Mouse (Mus musculus) spleen, adult 2 months (tissue): ENCODE measurements around the gene Gcdh. TPM values are rescaled to one million over a fixed set of nuclear protein-coding genes. Genes with fewer than 3 reads are reported as not detected.

Experiments used
- DNase-seq, 2 experiments: peaks; one replicate each; pipeline versions ENCODE4 v3.0.0 to v3.0.0-alpha.2; 2012 to 2021; ENCODE audit warnings: low spot score in 2 of 2, low read depth in 1 of 2
- H3K27ac ChIP-seq: fragments of 200-500 bp; 2 replicates; pipeline ENCODE4 v1.5.1; 2012; ENCODE audit warnings: low read length, inconsistent platforms; ENCODE audit not compliant: insufficient read depth
- H3K27me3 ChIP-seq: fragments of 200-500 bp; 2 replicates; pipeline ENCODE4 v1.6.1; 2012; ENCODE audit warnings: mild to moderate bottlenecking, moderate library complexity, low read length, inconsistent platforms; ENCODE audit not compliant: control insufficient read depth, insufficient read depth
- H3K36me3 ChIP-seq: fragments of 200-500 bp; 2 replicates; pipeline ENCODE4 v1.6.1; 2012; ENCODE audit warnings: mild to moderate bottlenecking, low read length, inconsistent platforms; ENCODE audit not compliant: control insufficient read depth, insufficient read depth
- H3K4me1 ChIP-seq: fragments of 200-500 bp; 2 replicates; pipeline ENCODE4 v1.6.1; 2011; ENCODE audit warnings: inconsistent platforms; ENCODE audit not compliant: control insufficient read depth, insufficient read depth, insufficient read length
- H3K4me3 ChIP-seq: fragments of 200-500 bp; 2 replicates; pipeline ENCODE4 v1.5.1; 2011; ENCODE audit warnings: mild to moderate bottlenecking, inconsistent platforms; ENCODE audit not compliant: insufficient read depth, insufficient read length; ENCODE audit errors: extremely low read depth
- CTCF ChIP-seq: fragments of 200-500 bp; IDR thresholded peaks from 2 replicates; pipeline ENCODE4 v1.5.1; 2011; ENCODE audit warnings: mild to moderate bottlenecking, inconsistent platforms; ENCODE audit not compliant: insufficient read depth, insufficient read length, insufficient replicate concordance; ENCODE audit errors: extremely low read depth
- POLR2A ChIP-seq: fragments of 200-500 bp; IDR thresholded peaks from 2 replicates; pipeline ENCODE4 v1.6.1; 2011; ENCODE audit warnings: low read depth, low read length, inconsistent platforms
- WGBS: fragments of 180-500 bp; shearing (Covaris S2); methylation state at CpG from one replicate; pipeline ENCODE4 v1.1.7; 2018; 5-methylcytosine and 5-hydroxymethylcytosine counted together
- polyA plus RNA-seq: library from polyadenylated mRNA; depleted of rRNA; stranded (reverse); fragments of >200 nt; gene quantifications from 2 replicates; pipeline ENCODE4 v1.2.3, GENCODE M21; 2012; rRNA removed

The Gcdh gene
- 44.2 and 48.3 TPM in 2 replicates for polyA plus RNA-seq

DNA sequence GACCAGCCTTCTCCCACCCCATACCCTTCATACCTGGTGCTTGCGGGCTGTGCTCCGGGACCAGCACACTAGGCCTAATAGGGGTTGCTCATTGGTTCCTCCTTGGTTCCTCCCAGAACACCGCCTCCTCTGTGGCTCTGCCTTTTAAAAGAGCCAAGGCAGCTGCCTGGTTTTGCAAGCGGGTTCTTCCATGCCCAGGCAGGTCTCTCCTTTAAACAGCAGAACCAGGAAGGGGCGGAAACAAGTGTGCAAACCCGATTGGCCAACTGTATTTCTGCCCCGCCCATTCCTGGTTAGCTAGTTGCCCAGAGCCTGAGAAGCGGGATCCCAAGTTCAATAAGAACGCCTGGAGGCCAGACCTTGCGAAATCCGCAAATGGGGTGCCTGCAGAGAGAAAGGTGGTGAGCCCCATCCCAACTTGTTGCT is at the start of gene Gcdh:
TSS of gene Gcdh (minus strand) at position 213 of the 426 bp plus-strand sequence.
- DNase-seq: peak; percentile 84 to 86
- H3K36me3 ChIP-seq: no peaks in the 10 kb centered on the region
- peak within 1 kb of the TSS; percentile 72 for H3K4me3 ChIP-seq
- TF ChIP-seq CTCF (no peak), POLR2A (0 out of 2 replicates have a peak, but pooled peaks have one; percentile 9)
- 2% methylated on average over 11 of the region's 11 CpGs for WGBS
- H3K4me1 ChIP-seq: no peaks in the 10 kb centered on the region
- no peak within 1 kb of the TSS for H3K27ac ChIP-seq
- no peaks in the 10 kb centered on the region for H3K27me3 ChIP-seq

DNA sequence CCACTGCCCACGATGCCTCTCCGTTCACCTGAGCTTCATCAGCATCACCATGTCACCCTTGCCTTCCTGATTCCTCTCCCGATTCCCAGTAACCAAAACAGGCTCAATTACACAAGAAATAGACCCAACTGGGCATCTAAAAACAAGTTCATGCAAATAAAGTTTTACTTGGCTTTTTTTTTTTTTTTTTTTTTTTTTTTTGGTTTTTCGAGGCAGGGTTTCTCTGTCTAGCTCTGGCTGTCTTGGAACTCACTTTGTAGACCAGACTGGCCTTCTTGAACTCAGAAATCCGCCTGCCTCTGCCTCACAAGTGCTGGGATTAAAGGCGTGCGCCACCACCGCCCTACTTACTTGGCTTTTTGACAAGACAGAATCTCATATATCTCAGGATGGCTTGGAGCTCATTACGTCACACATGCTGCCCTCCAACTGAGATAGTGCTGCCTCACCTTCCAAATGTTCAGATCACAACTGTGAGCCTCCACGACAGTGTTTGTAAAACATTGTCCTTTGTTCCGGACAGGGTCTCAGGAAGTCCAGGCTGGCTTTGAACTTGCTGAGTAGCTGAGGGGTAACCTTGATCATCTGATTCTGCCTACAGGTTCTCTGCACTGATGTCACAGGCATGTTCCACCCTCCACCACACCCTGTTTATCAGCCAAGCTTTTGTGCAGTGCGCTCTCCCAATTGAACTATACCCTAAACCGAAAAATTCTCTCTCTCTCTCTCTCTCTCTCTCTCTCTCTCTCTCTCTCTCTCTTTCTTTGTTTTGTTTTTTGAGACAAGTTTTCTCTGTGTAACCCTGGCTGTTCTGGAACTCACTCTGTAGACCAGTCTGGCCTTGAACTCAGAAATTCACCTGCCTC is 44.1 kb upstream of the Gcdh start:
- DNase-seq: no peak
- H3K27ac ChIP-seq: no peak overlapping the region
- H3K27me3 ChIP-seq: peaks cover 14% of the 10 kb centered on the region
- WGBS: 60% methylated on average over 13 of the region's 13 CpGs
- no peak overlapping the region for H3K4me3 ChIP-seq
- TF ChIP-seq CTCF (no peak), POLR2A (no peak)
- H3K36me3 ChIP-seq: no peaks in the 10 kb centered on the region
- peaks cover 8% of the 10 kb centered on the region; the same call in 1 of the 2 replicates for H3K4me1 ChIP-seq

DNA sequence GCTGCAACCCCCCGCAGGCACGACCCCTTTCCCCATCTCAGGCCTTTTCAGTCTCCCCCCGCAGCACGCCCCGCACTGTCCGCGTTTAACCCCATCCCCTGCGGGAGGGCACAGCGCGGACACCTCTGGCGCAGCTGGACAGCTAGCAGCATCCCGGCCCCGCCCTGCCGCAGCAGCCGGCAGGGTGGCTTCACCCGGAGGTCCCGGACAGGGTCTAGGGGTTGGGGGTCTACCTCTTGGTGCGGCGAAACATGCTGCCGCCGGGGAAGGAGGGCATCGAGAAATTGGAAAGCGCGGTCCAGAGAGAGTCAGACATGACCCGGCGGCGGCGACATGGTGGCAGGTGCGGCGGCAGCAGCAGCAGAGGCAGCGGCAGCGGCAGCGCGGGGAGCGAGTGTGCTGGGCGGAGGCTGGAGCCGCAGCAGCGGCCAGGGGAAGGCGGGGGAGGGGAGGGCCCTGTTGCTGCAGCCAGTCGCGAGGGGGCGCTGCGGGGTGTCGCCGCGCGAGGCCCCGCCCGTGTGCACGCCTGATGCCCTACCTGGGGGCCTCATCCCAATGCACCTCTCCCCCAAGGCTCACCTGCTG is 43.3 kb upstream of the Gcdh start, which contains the start of gene Mast1:
TSS of gene Mast1 (minus strand) at position 398 of the 585 bp plus-strand sequence.
- DNase-seq: peak in 1 of 2 experiments; percentile 46
- TF ChIP-seq POLR2A: no peak
- peak; percentile 63 for TF ChIP-seq CTCF
- Histone ChIP-seq H3K27me3 (peaks cover 14% of the 10 kb centered on the region), H3K4me1 (peaks cover 8% of the 10 kb centered on the region; the same call in 1 of the 2 replicates), H3K27ac (no peak within 1 kb of the TSS), H3K4me3 (peak within 1 kb of the TSS; percentile 47; the same call in 1 of the 2 replicates), H3K36me3 (no peaks in the 10 kb centered on the region)
- 2% methylated on average over 44 of the region's 50 CpGs for WGBS

DNA sequence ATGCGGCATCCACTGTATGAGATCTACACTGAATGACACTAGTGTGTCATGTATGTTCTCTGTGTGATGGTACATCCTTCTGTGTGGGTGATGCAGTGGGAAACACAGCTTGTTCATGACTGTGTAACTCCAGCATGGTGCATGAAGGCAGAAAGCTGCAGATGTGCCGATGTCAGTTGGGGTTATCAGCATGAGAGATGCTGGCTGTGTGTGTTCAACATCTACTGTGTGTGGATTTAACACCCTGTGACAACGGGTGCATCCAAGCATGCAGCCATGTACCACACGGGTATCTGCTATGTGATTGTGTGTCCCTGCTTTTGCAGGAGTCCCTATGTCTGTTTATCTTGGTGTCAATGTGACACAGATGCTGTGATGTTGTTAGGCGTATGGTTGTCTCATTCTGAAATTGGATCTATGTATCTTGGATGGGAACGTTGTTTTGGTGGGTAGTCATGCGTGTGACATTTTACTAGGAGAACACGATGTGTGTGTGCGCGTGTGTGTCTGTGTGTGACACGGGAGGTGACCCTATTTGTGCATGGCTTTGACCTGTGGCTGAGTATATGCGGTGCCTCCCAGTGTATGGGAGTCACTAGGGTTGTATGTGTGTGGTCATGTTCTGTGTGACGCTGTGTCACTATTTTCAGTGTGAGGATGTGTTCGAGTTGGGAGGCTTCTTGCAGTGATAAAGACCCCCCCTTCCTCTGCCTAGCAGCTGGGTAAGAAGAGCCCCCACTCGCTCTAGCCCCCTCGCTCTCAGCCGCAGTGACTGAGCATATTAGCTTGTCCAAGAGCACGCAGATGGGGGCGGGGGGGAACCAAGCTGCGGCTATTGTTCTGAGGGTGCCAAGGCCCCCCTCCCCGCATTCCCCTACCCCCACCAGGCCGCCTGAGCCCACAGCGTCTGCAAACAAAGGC is 42.6 kb upstream of the Gcdh start:
- 24% methylated on average over 23 of the region's 23 CpGs for WGBS
- H3K27ac ChIP-seq: no peak overlapping the region
- peaks cover 8% of the 10 kb centered on the region; the same call in 1 of the 2 replicates for H3K4me1 ChIP-seq
- H3K27me3 ChIP-seq: peaks cover 14% of the 10 kb centered on the region
- no peak for TF ChIP-seq POLR2A
- no peak for TF ChIP-seq CTCF
- no peaks in the 10 kb centered on the region for H3K36me3 ChIP-seq
- no peak overlapping the region for H3K4me3 ChIP-seq
- no peak for DNase-seq

DNA sequence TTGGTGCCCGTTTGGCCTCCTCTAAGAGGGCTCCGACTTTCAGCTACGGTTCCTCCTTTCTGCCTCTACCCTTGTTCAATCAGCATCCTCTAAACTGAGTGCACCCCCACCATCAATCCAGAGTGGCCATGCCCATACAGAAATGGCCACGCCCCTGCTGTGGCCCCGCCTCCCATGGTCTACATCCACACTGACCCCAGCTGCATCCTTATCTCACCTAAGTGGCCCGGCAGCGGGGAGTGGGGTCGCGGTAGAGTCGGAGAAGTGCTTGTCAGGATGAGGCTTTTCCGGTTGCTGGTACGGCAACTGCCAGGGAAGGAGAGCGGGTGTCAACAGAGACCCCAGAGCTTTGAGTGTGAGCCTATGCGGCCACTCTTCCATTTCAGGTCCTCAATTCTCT is 41.8 kb upstream of the Gcdh start:
- Histone ChIP-seq H3K4me3 (no peak overlapping the region), H3K27me3 (peaks cover 14% of the 10 kb centered on the region), H3K4me1 (peaks cover 8% of the 10 kb centered on the region; the same call in 1 of the 2 replicates), H3K36me3 (no peaks in the 10 kb centered on the region), H3K27ac (no peak overlapping the region)
- 5% methylated on average over 14 of the region's 14 CpGs for WGBS
- TF ChIP-seq POLR2A (no peak), CTCF (no peak)
- DNase-seq: no peak

DNA sequence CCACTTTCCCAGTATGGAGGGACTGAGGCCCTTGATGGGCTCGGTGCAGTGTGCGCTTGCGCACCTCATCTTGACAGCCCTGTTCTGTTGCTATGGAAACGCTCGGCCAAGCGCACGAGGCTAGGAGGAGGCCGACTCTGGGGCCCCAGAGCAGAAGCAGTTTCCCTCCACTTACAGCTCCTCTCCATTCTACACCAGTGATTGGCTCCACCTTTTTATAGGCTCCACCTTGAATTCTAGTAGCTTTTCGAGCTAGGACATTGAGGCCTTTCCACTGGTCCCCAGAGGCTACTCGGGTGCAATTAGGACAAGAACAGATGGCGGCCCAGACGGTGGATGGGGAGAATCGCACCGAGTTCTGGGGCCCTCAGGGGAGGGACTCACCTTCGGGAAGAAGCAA is 41.1 kb upstream of the Gcdh start:
- peaks cover 14% of the 10 kb centered on the region for H3K27me3 ChIP-seq
- no peak overlapping the region for H3K4me3 ChIP-seq
- H3K27ac ChIP-seq: no peak overlapping the region
- peaks cover 8% of the 10 kb centered on the region; the same call in 1 of the 2 replicates for H3K4me1 ChIP-seq
- no peaks in the 10 kb centered on the region for H3K36me3 ChIP-seq
- TF ChIP-seq POLR2A: no peak
- TF ChIP-seq CTCF: no peak
- WGBS: 4% methylated on average over 15 of the region's 15 CpGs
- DNase-seq: no peak
